Mouse (Mus musculus) retina, postnatal 7 days (tissue): Measurements from ENCODE around the gene Mc1r.
A peak's percentile ranks its signal among the peaks of the same experiment; 100 is the strongest.

Experiments
- DNase-seq: peaks from one replicate; pipeline ENCODE4 v3.0.0-alpha.2; 2012; ENCODE audit warnings: low read depth, low spot score

The Mc1r gene

DNA sequence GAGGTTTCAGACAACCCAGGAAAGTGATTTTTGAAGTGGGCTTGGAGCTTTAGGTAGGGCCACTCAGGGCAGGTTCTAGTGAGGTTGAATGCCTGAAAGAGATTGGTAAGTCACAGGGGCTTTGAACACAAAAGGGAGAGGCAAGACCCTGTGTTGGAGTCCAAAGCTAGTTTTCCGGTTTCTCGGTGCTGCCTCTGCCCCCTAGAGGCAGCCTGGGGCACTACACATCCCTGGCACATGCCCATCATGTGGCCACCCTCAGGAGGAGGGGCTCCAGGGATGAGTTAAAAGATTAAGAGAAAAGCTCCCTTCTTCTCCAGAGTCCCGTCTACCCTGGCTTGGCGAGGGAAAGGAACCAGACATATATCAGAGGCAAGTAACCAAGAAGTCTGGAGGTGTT is at the start of gene Mc1r:
Gene Mc1r, plus strand, starts transcription at position 322 of the 400 bp plus-strand sequence.
- DNase-seq, result peak; percentile 74

DNA sequence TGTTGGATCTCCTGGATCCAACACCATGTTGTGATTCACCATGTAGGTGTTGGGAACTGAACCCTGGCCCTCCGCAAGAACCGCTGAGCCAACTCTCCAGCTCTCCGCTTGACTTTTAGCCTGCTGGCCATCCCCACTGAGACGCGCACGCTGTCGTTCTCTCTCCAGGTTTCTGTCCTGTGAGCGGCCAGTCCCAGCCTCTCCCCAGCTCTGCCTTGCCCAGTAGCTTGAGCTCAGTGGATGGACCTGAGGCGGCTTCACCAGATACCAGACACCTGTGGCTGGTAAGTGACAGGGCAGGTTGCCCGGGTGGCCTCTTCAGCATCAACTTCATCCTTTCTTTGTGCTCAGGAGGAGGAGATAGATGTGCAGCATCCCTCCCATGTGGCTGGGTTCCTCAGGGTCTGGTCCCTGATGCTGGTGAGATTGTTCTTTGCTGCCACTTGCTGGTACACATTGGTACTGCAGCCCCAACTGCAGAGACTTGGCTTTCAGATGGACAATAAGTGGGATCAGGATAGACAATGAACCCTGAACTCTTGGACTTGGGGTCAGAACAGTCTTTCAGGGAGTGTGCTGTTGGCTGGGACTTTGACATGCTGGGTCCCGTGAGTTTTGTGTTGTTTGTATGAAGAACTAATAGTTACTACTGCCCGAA is 45.7 kb upstream of the Mc1r start:
- peak; percentile 78 for DNase-seq

DNA sequence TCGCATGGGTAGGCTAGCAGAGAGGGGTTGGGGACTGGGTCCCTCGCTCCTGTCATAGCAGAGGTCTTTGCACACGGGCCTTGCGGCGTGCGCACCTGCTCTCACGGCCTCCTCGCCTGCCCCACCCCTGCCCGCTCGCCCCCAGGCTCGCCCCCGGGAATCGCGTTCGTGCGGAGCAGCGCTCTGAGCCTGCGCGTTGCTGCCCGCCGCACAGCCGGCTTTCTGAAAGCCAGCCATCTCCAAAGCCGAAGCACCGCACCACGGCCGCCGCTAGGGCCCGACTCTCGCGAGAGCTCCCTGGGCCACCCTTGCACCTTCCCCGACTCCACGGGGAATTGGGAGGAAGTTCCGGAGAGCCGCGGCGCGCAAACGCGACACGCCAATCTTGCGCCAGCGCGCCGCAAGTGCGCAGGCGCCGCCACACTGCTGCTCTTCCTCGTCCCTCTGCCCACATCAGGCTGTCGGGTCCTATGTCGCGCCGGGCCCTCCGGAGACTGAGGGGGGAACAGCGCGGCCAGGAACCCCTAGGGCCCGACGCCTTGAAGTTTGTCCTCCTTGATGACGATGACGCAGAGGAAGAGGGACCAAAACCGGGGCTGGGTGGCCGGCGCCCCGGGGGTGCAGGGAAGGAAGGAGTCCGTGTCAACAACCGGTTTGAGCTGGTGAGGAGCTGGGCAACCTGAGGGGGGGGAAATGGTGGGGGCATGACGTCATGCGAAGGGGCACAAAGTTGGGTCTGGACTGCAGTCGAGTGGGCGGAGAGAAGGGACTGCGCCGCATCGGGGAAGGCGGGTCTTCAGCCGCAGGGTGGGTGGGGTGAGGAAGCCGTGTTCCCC is 33.3 kb upstream of the Mc1r start, which contains the start of gene Tcf25:
Gene Tcf25, plus strand, starts transcription at position 351 of the 836 bp plus-strand sequence.
- peak; percentile 96 for DNase-seq

DNA sequence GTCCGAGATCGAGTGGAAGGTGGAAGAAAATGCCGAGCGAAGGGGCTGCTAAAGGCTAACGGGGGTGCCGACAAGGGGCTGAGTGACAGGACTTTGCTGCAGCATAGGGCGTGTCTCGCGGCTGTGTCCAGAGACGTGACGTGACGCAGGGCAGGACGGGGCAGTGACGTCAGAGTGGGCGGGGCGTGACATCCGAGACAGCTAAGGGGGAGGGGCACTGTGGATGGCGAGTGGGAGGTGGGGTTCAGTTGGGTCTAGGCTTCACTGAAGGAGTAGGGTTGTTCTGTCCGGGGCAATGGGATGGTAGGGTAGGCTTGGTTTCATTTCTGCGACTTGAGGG is 32.7 kb upstream of the Mc1r start:
- peak; percentile 86 for DNase-seq

DNA sequence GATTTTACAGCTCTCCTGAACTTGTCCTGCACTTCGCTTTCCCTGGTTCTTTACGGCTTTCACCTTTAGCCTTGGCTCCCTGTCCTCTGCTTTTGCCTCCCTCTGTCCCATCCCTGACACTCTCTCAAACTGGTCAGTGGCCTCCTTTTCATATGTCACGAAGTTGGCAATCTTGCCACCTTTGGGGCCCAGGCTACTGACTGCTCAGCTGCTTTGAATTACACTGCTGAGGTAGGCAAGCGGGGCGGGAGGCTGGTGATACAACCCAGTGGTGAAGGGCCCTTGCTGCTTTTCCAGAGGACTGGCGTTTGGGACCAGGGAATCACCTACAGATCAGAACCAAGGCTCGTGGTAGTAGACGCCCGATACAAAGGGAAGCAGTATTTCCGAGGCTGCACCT is 31.2 kb upstream of the Mc1r start:
- DNase-seq, result no peak

DNA sequence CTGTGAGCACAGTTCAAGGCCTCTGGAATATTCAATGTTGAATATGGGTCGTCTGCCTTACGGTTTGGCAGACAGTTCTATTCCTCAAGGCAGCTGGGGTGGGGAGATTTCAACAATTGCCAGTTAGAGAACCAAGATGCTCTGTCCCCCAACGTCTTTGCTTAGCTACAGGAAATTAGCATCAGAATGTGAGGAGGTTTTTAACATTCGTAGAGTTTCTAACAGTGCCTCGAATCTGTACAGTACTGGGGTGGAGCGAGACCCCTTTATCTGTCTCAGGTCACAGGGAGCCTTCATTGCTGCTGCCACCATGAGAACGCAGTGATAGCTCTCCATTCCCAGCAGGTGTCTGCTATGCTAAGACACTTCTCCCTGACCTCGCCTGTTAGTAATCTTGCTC is 30.8 kb upstream of the Mc1r start:
- no peak for DNase-seq

DNA sequence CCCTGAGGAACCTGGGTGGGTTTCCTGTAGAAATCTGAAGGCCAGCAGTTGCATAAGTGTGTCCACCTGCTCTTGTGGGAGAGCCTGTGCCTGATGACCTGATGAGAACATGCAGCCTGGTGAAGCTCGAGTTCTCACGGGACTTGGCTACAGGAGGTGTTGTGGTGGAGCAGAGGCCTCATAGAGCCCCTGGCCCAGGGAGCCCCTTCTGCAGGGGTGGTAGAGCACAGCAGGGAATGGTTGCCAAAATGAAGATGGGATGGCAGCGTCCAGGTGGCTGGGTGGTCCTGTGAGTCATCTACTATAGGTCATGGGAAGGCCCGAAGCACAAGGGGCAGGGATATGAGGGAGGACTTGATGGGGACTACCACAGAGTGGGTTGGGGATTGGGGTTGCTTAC is 25.2 kb upstream of the Mc1r start:
- no peak for DNase-seq

DNA sequence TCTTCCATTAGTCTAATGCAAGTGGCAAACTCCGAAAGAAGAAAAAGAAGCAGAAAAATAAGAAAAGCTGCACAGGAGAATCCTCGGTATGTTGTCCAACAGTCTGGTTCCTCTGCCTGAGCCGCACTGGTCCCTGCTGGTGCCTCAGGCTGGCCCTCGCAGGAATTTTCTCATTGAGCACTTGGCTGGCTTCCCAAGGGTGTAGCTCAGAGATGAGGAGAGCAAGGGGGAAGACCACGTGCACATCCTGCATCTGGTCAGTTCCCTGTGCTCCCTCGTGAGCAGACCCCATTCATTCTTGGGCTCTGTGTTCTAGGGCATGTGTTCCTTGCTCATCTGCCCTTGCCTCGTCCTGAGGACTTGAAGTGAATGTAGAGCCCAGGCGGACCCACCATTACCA is 24.4 kb upstream of the Mc1r start:
- DNase-seq, result no peak

DNA sequence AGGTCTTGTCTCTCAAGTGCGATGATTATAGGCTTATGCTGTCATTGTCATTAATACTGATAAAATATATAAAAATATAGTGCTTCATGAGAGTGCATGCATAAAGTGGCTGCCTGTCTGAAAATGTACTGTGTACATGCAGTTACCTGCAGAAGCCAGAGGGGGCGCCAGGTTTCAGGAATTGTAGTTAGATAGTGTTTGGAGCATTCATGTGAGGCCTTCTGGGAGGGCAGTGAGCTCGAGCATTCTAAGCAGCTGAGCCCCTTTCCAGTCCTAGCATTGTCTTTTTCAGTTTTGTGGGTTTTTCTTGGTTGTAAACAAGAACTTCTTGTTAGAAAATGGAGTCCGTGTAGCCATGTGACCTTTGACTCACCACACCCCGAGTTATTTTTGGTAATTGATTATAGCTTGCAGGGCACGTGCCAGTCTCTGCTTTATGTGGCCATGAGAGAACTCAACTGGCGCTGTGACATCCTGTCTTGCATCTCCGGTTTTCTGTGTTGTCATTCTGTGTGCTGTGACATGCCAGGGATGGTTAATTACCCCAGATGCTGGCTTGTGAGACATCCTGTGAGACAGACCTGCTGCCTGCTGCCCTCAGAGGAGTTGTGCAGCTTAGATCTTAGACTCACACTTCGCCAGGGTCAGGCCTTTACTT is 21.9 kb upstream of the Mc1r start:
- peak; percentile 31 for DNase-seq

DNA sequence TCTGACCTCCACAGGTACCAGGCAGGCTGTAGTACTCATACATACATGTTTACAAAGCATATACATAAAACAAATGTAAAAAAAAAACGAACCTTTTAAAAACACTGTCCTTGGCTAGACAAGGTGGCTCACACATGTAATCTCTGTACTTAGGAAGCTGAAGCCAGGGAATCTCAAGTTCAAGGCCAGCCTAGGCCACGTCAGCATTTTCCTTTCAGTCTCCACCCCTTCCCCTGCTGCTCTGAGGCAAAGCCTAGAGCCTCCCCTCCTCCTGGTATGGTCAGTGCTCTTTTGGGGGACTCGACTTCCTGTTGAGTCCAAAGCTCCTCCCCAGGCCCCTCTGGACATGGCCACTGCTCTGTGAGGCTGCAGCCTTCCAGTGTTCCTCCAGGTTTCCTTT is 19.9 kb upstream of the Mc1r start:
- DNase-seq, result no peak

DNA sequence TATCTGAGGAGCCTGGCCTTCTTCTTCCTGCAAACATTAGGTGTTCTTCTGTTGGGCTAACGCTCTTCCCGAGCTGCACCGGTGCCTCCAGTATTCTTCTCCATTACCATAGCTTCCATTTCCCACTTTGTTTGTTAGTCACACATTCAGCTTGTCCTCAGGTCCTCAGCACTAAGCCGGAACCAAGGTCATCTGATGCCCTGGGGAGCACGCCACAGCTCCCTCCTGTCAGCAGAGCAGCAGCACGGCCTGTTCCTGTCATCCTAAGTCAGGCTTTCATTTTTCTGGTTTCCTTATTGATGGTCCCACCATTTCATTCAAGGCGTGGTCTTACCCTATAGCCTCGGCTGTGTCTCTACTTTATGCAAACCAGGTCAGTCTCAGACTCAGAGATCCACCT is 19.1 kb upstream of the Mc1r start:
- DNase-seq, result no peak

DNA sequence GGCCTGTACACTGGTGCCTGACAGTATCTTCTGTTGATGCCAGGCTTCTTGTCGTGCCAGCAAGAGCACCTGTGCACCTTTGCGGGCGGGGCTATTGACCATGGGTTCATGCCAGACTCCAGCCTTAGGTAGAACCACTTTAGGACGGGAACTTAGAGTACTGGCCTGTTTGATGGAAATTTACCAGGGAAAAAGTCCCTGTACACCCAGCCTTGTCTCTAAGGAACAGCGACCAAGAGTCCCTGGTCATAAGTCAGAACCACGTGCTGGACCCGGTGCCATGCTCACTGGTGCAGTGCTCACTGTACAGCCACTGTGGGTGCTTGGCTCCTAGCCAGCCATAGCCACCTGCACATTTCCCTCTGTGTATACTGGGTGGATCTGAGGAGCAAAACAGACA is 17.9 kb upstream of the Mc1r start:
- DNase-seq, result no peak

DNA sequence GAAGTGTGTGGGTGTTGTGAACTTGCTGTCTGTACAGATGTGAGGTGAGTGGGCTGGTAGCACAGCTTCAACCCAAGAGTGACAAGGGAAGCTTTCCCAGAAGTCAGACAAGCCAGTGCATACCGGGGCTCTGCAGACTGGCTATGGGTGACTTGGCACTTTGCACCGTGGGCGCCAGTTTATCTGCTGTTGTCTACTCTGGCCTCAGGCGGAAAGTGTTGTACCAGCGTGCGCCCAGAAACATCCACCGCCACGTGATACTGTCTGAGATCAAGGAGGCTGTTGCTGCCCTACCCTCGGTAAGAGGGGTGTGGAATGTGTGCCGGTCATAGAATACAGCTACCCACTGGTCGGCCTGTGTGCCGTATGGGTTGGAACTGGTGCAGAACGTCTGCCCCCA is 8.6 kb upstream of the Mc1r start:
- no peak for DNase-seq

DNA sequence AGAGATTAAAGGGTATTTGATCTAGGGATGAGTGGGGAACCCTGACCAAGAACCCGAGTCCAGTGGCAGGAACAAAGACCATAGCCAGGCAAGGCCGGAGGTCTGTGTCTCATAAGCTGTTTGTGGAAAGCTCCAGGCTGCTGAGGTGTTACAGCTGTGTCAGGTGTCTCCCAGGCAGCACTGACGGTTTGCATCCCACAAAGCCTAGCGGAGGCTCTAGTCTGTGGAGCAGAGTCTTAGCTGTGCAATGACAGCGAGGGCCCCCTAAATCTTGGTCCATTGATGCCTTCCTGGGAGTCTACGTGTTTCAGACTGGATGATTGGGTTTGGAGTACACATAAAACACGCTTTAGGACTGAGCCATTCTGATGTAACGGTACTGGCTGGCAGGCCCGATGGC is 5.0 kb upstream of the Mc1r start:
- no peak for DNase-seq

DNA sequence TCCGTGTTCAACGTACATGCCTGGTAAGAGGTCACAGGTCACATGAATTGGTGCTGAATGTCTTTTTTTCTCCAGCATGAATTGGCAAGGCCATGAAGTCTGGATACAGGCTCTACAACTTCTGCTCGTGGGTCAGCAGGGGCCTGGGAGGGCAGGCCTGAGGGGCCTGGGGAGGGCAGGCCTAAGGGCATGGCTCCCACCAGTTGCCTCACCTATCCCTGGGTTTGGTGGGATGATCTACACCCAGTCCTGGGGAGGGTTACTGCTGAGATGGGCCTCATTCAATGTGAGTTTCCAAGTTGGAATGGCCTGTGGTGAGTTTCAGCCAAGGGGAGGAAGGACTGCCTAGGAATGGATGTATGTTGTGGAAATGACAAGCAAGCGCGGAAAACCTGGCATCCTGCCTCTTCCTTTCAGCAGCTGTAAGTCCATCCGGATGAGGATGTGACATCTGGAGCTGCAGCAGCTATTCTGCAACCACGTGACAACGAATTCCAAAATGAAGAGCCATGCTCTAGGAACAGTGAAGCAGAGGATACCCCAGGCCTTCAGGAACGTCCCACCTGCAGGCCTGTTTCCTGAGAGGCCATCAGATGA is 4.1 kb upstream of the Mc1r start:
- no peak for DNase-seq

DNA sequence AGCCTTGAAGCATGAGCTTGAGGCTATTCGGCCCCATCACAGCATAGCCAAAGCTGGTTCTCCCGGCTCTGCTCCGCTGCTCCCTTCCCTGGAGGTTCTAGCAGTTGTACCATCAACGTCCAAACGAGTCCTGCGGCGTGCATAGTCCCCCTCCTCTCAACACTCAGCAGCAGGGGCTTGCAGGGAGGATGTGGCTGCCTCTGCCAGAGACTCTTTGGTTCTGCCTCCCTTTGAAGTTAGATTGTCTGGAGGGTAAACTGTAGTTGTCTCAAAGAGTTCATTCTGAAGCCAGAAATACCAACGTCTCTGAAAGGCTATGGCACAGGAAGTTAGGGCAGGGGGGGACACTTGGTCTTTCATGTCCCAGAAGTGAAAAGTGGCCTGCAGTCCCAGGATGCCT is 2.4 kb upstream of the Mc1r start:
- no peak for DNase-seq

DNA sequence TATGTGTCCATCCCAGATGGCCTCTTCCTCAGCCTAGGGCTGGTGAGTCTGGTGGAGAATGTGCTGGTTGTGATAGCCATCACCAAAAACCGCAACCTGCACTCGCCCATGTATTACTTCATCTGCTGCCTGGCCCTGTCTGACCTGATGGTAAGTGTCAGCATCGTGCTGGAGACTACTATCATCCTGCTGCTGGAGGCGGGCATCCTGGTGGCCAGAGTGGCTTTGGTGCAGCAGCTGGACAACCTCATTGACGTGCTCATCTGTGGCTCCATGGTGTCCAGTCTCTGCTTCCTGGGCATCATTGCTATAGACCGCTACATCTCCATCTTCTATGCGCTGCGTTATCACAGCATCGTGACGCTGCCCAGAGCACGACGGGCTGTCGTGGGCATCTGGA is 705 bp downstream of the Mc1r start:
- no peak for DNase-seq

DNA sequence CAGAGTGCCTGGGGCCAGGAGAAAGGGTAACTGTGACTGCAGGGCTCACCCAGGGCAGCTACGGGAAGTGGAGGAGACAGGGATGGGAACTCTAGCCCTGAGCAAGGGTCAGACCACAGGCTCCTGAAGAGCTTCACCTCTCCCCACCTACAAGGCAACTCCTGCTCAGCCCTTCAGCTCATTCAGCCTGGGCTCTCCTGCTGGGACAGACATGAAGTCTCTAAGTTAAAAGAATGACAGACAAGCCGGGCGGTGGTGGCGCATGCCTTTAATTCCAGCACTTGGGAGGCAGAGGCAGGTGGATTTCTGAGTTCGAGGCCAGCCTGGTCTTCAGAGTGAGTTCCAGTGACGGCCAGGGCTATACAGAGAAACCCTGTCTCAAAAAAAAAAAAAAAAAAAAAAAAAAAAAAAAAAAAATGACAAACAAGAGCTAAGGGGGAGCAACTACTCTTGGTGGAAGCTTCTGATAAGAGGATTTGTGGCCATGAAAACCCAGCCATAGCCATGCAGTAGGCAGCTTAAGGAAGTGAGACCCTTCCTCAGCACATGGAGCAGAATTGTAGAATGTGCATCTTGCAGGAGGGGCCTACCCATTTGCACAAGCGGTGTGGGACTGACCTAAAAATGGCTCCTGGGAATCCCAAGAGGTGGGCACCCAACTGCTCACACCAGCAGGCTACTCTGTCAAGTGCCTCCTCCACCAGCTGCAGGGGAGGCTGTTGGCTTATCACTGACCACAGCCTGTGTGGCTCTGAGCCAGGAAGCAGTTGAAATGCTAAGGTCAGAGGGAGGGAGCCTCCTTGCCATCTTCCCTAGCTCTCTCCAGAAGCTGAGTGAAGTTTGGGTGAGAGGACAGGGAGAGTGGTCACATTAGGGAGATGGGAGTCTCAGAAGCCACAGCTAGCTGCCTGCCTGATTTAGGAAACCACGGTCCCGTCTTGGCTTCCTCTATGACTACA is 2.0 kb downstream of the Mc1r start:
- no peak for DNase-seq

DNA sequence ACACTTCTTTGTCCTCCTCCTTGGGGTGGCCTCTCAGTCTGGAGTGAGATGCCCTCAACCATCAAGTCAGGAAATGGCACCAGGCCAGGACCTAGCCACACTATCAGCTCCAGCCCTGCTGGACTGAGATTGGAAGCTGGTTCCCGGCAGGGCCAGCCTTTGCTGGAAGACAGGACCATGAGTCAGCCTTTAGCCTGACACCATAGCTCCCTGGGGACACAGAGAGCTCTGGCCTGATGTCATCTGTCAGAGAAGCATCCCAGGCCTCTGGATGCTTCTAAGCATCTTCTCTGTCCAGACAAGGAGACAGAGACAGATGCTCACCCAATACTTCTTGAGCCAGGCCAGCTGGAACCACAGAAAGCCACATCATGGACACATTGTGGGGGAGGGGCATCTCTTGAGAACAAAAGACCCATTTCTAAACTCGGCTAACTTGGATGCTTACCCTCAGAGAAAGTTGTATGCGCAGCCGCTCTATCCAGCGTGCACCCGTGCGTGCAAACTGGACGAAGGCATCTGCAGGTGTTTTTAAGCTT is 3.2 kb downstream of the Mc1r start:
- no peak for DNase-seq

DNA sequence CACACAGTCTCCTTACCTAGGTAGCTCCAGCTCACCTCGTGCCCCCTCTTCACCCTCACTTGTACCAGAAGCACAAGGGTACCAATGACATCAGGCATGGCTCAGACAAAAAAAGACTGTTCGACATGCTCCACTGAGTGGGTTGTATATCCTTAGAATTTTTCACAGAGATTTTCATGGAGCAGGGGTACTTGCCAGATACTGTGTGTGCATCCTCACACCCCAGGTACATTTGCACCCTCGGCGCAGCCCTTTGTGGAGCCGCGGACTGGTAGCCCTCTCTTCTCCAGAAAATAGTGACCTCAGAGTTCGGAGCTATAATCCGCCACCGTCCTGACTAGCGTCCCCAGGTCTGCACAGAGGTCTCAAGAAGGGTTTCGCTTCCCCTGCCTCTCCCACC is 3.9 kb downstream of the Mc1r start:
- DNase-seq, result no peak

DNA sequence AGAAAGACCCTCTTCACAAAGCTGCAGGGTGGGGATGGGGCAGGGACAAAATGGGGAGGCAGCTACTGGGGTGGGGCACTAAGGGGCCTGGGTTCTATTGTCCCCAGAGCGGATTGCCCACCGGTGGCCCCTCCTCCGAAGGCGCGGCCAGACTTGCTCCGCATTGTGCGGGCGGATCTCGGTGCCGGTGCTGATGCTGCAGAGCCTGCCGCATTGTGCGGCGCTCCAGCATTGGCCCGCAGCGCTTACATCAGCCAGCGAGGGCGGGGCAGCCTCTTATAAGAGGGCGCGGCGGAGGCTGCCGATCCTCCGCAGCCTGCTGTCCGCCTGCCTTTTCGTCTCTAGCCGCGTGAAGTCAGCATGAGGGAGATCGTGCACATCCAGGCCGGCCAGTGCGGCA is 4.3 kb downstream of the Mc1r start, which contains the start of gene Tubb3:
Gene Tubb3, plus strand, starts transcription at position 179 of the 400 bp plus-strand sequence.
- DNase-seq, result peak; percentile 78
